Mouse (Mus musculus) c-Kit-negative CD71-positive TER-119-positive erythroid progenitor cells, embryonic 14.5 days (primary cell): ENCODE results near the gene Nodal.
"Not testable (repeated sequence)": the region's sequence is repeated elsewhere in the genome, so short reads cannot be mapped to it uniquely, and the experiment has no call there.

Experiments used
- DNase-seq: peaks from one replicate; pipeline ENCODE4 v3.0.0-alpha.2; 2013; ENCODE audit warnings: low read depth, low spot score

The Nodal gene

DNA sequence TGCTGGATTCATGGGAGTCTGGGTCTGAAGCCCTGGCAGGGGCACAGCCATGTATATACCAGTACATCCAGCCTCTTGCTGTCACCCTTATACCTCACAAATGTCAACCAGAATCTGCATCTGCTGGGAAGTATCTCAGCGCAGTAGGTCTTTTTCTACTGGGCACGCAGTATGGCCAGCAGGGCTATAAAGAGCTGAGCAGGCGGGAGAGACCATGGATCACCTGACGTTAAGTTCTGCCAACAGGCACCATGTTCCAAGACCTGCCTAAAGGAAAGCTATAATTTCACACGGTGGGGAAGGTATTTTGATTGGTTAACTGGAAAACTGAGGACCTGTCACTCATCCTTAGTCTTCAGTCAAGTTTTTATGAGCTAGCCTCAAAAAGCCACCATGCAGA, 11.3 kb downstream of the Nodal start:
- DNase-seq = no peak

DNA sequence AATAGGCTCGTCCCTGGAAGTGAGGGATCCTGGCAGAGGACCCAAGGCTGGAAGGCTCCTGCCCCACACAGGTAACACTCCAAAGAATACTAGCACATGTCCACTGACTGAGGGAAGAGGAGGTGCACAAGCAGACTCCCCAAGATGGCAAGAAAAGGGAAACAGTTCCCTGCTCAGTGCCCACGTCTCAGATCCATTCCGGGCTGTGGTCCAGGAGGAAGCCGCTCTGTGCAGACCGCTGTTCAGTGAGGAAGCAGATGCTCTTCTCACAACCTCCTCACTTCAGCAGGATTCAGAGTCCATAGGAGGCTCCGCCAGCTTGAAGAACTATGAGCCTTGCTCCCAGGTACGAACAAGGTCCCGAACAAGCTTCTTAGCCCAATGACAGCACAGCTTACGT, 13.6 kb downstream of the Nodal start:
- DNase-seq = no peak

DNA sequence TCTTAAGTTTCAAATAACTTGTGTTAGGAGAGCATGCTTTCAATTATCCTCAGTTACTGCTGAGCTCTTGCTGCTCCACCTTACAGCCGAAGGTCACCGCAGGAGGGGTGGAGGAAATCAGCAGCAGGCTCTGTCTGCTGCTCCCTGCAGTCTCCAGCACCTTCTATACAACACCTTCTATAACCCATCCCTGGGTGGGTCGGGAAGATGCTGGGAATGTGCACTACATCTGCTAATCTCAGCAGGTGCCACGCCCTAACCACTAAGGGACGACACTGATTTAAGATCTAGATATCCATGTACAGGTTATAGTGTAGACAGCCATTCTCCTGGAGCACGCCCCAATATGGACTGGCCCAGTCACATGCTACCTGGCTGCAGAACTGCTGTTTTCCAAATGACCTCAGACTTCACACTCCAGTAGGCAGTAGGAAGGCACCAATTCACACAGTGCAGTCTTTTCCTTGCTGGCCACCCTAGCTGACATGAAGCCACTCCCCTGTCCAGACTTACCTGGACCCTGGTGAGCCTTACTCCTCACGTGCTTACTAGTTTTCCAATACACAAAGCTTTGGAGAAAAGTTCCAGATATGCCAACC, 22.5 kb downstream of the Nodal start:
- DNase-seq = no peak

DNA sequence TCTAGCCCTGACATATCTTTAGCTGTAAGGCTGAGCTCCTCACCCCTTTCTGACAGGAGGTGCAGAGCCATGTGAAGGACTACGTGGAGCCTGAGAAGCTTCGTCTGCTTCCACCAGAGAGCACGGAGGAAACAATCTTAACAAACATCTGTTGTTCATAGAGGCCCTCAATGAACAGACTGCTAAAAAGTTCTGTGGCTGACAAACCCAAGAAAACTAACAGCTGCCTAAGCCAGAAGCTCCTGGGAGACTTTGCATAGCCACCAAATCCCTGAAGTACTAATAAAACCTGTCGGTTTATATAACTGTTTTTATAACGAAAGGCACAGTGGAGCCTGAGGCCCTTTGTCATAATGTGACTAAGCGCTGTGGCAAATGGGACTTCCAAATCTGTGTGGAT, 25.7 kb downstream of the Nodal start:
- no peak for DNase-seq

DNA sequence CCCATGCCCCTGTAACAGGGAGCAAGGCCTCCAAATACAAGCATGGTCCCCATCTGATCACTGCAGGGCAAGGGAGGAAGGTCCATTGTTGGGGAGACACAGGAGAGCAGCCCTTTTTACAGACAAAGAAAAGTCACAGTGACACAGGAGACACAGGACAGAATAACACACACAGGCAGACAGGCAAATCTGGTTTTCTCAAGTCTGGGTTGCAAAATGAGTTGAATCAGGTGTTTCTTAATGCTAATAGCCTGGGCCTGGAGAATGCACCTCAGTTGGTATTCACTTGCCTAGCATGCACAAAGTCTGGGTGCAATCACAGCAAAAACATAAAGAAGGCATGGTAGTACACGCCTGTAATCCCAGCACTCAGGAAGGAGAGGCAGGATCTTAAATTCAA, 26.1 kb downstream of the Nodal start:
- no peak for DNase-seq

DNA sequence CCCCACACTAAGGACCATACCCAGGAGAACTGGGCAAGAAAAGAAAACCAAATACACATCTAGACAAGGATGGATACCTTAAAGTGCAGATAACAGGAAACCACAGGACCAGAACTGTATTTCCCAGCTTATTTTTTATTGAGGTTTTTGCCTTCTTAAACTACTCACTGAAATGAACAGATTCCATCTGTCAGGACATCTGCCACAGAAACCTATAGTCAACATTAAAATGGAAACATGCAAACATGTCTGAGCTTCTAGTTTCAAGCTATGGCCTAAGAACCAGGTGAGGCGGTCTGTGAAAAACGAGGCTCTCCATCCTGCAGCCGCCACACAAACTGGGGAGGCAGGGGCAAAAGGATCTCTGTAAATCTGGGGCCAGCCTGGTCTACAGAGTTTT, 27.2 kb downstream of the Nodal start:
- no peak for DNase-seq

DNA sequence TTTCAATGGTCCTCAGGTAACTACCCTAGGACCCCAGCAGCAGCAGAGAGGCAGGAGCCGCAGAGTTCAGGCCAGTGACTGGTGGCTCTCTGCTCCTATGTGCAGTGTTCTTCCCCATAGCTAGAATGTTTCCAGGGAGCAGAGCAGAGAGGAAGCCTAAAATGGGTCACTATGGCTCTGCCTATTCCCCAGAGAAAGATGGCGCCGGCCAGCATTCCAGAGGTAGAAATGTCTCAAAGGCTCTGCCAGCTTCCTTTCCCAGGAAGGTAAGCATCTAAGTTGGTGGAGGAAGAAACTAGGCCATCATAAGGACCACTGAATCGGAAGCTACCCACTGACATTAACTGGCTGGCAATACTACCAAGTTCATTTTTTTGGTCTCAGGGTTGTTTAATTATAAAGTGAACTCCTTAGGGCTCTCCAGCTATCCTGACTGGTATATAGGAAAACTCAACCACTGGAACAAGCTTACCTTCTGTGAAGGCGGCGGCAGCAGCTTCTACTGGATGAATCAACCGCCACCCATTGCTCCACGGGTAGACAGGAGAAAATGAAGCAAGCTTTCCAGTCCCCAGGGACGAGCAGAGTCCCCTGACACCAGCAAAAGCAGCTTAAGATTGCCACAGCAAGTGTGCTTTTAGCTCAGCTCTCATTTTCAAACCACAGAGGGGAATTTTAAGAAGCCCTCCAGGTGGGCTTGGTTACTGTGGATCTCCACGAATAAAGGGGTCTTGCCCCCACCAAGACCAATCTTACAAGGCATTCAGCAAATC, 30.0 kb downstream of the Nodal start:
- DNase-seq = no peak

DNA sequence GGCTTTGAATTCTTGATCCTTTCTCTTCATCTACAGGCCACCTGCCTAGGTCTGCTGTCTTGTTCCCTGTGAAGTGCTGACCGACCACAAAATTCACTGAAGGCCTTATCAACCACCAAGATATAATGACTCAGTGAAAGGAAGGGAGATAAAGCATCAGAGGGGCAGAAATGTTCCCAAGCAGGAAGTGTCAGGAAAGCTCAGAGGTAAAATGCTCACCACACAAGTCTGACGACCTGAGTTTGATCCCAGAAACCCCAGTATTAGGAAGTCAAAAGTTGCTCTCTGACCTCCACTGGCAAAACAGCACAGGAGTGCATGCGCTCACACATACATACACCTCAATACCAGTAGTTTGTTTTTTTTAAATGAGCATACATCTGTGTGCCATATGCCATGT, 31.1 kb downstream of the Nodal start:
- no peak for DNase-seq

DNA sequence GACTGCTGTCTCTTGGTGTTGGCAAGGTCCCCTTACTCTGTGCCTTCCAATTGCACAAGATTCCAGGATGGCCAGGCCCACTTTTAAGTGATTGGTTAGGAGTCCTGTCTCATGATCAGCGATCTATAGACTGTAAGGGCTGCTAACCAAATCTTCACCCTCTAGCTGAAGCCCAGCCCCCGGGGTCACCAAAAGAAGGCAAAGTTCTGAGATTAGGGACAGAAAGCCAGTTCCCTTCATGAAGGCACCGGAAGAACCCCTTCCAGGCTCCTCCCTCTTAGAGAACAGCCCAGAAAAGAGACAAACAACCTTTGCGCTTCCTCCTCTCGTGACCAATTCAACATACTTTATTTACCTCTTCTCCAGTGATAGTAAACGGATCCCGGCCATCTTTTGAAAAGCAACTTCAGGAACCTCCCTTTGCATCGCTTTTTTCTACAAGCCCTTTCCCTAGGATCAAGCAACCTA, 33.7 kb downstream of the Nodal start:
- DNase-seq = peak; percentile 34

DNA sequence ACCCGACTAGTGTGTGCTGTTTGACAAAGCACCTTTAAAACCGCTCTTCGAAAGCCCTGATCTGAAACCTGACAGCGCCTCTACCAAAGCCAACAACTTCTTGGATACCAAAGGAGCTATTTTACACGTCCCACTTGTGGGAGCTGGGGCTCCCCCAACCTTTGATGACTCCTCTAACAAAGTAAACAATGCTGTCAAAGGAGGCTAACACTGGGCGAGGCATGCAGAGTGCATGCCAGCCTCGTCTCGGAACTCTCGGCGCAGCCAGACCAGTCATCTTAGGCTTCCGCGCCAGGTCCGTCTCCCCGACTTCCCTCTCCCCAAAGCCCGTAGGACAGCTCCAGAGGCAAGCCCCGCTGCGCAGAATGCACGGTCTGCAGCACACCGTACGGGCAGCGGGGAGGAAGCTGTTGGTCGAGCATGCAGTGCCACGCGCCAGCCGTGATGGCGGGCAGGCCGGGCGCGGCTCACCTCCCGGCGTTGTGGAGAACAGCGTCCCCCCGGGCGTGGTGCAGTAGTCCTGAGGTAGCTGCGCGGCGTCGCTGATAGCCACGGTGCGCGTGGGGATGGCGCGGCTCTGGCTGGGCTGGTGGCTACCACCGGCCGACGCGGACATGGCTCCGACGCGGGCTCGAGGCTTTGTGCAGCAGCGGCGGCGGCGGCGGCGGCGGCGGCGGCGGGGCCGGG, 34.3 kb downstream of the Nodal start:
- peak; percentile 45 for DNase-seq

DNA sequence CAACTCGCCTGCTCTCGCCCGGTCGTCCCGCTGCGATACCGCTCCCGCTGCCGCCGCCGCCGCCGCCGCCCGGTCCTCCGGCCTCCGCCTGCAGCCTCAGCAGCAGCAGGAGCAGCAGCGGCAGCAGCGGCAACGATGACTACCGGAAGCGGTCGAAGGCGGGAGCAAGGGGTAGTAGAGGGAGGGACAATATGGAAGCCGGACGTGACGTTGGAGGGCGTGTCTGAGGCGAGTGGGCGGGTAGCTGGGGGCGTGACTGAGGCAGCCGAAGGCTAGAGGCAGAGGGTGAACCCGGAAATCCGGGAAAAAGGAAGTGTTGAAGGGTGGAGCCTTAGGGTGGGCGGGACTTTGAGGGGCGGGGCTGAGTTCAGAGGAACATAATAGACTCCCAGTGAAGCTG, 34.9 kb downstream of the Nodal start, which contains the start of gene Eif4ebp2:
TSS of gene Eif4ebp2 (minus strand) at position 17 of the 400 bp plus-strand sequence.
- DNase-seq = peak; percentile 98

DNA sequence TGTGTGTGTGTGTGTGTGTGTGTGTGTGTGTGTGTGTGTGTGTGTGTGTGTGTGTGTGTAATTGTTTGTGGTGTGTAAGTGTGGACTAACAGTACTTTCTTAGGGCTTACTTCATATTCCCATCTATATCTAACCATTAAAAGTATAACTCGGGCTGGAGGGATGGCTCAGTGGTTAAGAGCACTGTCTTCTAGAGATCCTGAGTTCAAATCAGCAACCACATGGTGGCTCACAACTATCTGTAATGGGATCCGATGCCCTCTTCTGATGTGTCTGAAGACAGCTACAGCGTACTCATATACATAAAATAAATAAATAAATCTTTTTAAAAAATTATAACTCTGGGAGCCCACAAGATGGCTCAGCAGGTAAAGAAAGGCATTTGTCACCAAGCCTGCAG, 35.4 kb downstream of the Nodal start:
- not testable (repeated sequence) for DNase-seq

DNA sequence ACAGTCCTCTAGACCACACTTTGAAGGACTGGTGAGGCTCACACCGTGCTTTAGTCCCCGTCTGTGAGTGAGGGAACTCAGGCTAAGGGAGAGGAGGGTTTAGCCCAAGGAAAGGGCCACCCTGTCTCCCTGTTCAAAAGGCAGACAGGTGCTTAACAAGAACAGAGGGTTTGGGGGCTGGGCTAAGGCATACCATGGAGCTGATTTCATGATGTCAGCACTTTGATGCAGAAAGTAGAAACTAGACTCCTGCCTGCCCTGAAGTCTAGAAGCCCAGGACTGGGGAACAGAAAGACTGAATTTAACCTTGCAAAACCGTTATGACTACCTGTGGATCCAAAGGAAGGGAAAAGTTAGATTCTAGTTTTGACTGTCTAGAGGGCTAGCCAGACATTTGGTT, 39.4 kb downstream of the Nodal start:
- DNase-seq = no peak

DNA sequence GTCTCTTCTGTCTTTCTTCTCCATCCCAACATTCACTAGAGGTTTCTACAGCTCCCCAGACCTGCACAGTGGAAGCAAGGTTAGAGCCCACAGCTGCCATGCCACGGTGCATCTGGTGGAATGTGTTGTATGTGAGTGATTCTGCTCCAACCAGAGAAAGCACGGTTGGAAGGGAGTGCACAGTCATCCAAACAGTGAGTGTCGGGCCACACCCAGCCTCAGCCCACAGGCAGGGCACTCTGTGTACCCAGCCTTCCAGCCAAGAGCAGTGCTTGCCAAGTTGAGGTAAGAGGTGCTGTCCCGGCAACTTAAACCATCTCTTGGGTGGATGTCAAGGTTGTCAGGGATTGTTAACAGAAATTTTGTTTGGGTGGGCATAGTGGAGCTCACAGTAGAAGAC, 47.2 kb downstream of the Nodal start:
- peak; percentile 46 for DNase-seq

DNA sequence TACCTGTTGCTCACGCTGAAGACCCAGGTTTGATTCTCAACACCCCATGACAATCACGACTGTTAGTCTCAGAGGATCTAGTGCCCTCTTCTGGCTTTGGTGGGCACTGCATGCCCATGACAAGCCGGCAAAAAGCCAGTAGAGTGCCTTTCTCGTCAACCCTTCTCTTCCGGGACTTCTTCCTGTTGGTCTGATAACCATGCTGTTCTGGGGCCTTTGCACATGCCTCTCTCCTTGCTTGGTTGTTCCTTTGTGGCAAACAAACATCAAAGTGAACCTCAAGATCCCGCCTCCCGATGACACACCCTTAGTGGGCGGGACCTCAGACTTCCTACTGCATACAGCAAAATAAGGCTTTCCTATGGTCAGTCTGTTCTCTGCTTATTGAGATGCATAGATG, 48.5 kb downstream of the Nodal start:
- DNase-seq = peak; percentile 40

DNA sequence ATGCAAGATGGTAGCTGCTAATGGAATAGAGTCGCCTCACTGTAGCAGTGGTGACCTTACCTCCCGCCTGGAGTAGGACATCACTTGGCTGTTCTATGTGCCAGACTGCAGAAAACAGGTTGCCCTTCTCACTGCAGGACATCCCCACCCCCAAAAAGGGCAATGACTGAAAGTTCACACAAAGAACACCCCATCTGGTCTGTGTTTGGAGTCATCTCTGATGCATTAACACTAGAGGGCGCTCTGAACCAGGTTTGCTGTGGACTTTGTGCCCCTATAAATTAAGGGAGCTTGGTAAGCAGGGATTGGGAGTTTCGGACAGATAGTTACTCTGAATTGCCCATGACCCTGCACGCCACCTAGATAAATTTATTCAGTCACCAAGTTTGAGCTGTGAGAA, 49.1 kb downstream of the Nodal start:
- DNase-seq = peak; percentile 52

DNA sequence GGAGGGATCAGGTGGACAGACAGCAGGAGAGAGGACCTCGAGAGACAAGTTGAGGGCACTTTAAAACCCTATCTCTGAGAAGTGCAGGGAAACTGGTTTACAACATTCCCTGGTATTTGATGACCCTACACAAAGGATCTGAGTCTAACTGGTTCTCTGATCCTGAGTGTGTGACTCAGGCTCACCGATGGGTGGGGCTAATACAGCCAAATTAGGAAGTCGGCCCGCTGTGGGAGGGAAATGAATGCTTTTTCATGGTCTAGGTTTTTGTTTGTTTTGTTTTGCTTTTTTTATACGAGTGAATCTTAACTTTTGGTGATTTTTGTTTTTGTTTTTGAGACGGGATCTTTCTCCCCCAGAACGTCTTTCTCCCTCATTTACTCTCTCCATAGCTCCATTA, 51.1 kb downstream of the Nodal start:
- no peak for DNase-seq

DNA sequence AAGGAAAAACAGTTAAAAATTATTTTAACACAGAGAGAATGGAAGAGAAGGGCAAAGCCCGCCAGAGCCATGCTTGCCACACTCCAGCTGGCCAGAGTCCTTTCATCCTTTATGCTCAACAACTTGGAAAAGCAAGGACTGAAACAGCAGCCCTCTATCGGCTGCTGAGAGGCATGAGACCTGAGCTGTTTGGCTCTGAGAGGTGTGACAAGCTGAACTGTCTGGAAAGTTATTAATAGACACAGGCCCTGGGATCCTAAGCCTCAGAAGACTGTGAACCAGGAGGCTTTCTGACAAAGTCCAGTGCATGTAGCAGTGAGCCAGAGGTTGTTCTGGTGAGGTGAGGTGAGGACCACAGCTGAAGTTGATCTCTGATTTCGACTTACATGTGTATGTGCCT, 55.9 kb downstream of the Nodal start:
- DNase-seq = no peak

DNA sequence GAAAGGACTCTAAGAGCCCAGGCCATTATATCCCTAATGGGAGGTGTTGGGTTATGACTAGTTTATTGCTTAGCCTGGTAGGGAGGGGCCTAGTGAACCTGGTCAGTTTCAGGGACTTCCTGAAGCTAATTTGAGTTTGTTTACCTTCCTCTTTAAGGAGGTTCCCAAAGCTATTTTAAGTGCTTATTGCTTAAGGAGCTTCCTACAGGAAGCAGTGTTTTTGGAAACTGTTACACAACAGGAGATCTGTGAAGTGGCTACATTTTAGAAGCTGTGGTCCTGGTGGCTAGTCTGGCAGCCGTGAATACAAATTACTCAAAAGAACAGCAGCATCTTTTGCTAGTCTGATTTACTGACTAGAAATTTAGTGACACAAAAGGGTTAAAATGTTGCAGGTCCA, 56.6 kb downstream of the Nodal start:
- DNase-seq = no peak
